Mouse (Mus musculus): Measurements from ENCODE around the gene Wdr93.

DNA sequence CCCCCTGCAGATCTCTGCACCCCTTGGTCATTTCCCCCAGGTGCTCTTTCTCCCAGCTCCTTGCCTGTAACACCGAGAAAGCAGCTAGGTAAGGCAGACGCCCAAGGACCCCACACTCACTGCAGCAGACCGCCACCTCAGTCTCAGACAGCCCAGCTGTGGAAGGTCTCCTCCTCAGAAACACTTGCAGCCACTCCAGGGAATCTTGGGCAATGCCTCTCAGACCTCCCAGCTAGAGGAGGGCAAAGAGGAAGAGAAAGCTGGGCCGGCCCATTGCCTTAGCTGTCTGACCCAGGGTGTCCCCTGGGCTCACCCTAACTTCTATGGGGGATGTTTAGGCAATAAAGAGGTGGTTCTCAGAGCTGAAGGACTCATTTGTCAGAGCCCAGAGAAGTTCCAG is 10.3 kb upstream of the Wdr93 start, which contains the start of gene Plin1:
- no peak for TF ChIP-seq POLR2A (IDR thresholded peaks at IDR 0.05; ENCODE audit: borderline replicate concordance, extremely low read depth, low read depth, low read length)
- no peak for TF ChIP-seq CTCF (IDR thresholded peaks at IDR 0.05; ENCODE audit: insufficient read depth, low read length)

Data from lung, adult 2 months (tissue).